Mouse (Mus musculus): ENCODE measurements around the gene Rfx1.

The Rfx1 gene

GRCm38 (mm10) chr8:84063861-84064610 is 2.6 kb upstream of the Rfx1 start:
- peak; percentile 49 for DNase-seq

GRCm38 (mm10) chr8:84065037-84065436 is 1.6 kb upstream of the Rfx1 start, which contains the start of gene Gm10643:
TSS of gene Gm10643 (minus strand) at chr8:84065137.
- no peak for DNase-seq

- no peak for DNase-seq
Measured at GRCm38 (mm10) chr8:84065457-84066072, 1.1 kb upstream of the Rfx1 start.

- DNase-seq: peak; percentile 96
Measured at GRCm38 (mm10) chr8:84067047-84067573, 476 bp downstream of the Rfx1 start.

- DNase-seq: no peak
Measured at GRCm38 (mm10) chr8:84067911-84068310, 1.3 kb downstream of the Rfx1 start.

- DNase-seq: peak; percentile 59
Measured at GRCm38 (mm10) chr8:84068316-84069035, 1.8 kb downstream of the Rfx1 start.

GRCm38 (mm10) chr8:84069169-84069568 is 2.5 kb downstream of the Rfx1 start:
- no peak for DNase-seq

- peak; percentile 43 for DNase-seq
Measured at GRCm38 (mm10) chr8:84069750-84070149, 3.1 kb downstream of the Rfx1 start.

GRCm38 (mm10) chr8:84070241-84070640 is 3.6 kb downstream of the Rfx1 start:
- DNase-seq: no peak

- no peak for DNase-seq
Measured at GRCm38 (mm10) chr8:84070667-84071066, 4.0 kb downstream of the Rfx1 start.

- peak; percentile 61 for DNase-seq
Measured at GRCm38 (mm10) chr8:84071921-84072320, 5.3 kb downstream of the Rfx1 start.

- no peak for DNase-seq
Measured at GRCm38 (mm10) chr8:84072321-84072720, 5.7 kb downstream of the Rfx1 start.

- DNase-seq: no peak
Measured at GRCm38 (mm10) chr8:84073230-84073976, 6.8 kb downstream of the Rfx1 start.

GRCm38 (mm10) chr8:84076412-84076811 is 9.8 kb downstream of the Rfx1 start:
- DNase-seq: no peak

- DNase-seq: no peak
Measured at GRCm38 (mm10) chr8:84076849-84077248, 10.2 kb downstream of the Rfx1 start.

- peak; percentile 36 for DNase-seq
Measured at GRCm38 (mm10) chr8:84079206-84079605, 12.6 kb downstream of the Rfx1 start.

GRCm38 (mm10) chr8:84083829-84084241 is 17.2 kb downstream of the Rfx1 start:
- DNase-seq: peak; percentile 40

- DNase-seq: no peak
Measured at GRCm38 (mm10) chr8:84084341-84085115, 17.9 kb downstream of the Rfx1 start.

GRCm38 (mm10) chr8:84087156-84087555 is 20.5 kb downstream of the Rfx1 start:
- DNase-seq: no peak

- no peak for DNase-seq
Measured at GRCm38 (mm10) chr8:84087821-84088220, 21.2 kb downstream of the Rfx1 start.

GRCm38 (mm10) chr8:84089277-84089676 is 22.6 kb downstream of the Rfx1 start:
- no peak for DNase-seq

GRCm38 (mm10) chr8:84090585-84090984 is 24.0 kb downstream of the Rfx1 start:
- DNase-seq: no peak

Data from lung, postnatal 10 days (tissue).